Mouse (Mus musculus) testis, adult 2 months (tissue): ENCODE results near the gene Agfg2.

Experiments used
- CTCF ChIP-seq: fragments of 200-500 bp; IDR thresholded peaks from 2 replicates; pipeline ENCODE4 v1.5.1; 2012; ENCODE audit warnings: low read depth, mild to moderate bottlenecking, inconsistent platforms, low read length, moderate library complexity; ENCODE audit not compliant: control insufficient read depth, insufficient read depth, insufficient replicate concordance
- POLR2A ChIP-seq: fragments of 200-500 bp; IDR thresholded peaks from 2 replicates; pipeline ENCODE4 v1.6.1; 2012; ENCODE audit warnings: low read depth, mild to moderate bottlenecking, inconsistent platforms, low read length, moderate library complexity; ENCODE audit not compliant: control insufficient read depth

DNA sequence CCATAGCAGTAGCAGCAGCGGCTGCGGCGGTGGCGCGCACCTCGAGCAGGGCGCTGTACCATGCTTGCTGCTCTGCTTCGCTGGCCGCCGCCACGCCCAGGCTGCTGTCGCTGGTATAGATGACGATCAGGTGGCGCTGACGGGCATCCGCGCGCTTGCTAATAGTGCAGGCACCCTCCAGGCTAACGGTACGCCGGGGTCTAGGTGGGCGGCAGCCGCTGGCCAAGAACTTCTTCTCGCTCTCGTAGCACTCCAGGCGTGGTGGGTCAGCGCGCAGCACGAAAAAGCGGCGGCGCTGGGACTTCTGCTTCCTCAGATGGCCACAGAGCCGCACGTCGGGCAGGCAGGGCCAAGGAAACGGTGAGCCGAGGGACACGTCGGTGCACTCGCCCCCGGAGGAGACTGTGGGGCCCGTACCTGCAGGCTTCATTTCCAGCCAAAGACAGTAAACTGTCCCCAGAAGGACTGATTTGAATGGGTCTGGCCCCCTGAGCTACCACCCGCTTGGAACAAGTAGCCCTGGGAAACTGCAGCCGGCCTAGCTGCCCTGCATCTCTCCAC is 39.4 kb downstream of the Agfg2 start:
- TF ChIP-seq CTCF (no peak), POLR2A (no peak)
